Mouse (Mus musculus): ENCODE results near the gene Igdcc4.

The Igdcc4 gene

GRCm38 (mm10) chr9:65154692-65155455 is 53.6 kb downstream of the Igdcc4 start:
- no peak for DNase-seq (ENCODE audit: low read depth, low spot score)

GRCm38 (mm10) chr9:65156604-65157003 is 55.3 kb downstream of the Igdcc4 start:
- no peak for DNase-seq (ENCODE audit: low read depth, low spot score)

- no peak for DNase-seq (ENCODE audit: low read depth, low spot score)
These were observed 56.3 kb downstream of the Igdcc4 start for GRCm38 (mm10) chr9:65157631-65158030.

- no peak for DNase-seq (ENCODE audit: low read depth, low spot score)
These were observed 59.9 kb downstream of the Igdcc4 start for GRCm38 (mm10) chr9:65161188-65161587.

- no peak for DNase-seq (ENCODE audit: low read depth, low spot score)
These were observed 60.6 kb downstream of the Igdcc4 start for GRCm38 (mm10) chr9:65161881-65162280.

GRCm38 (mm10) chr9:65162711-65163639 is 61.7 kb downstream of the Igdcc4 start:
- no peak for DNase-seq (ENCODE audit: low read depth, low spot score)

- DNase-seq (ENCODE audit: low read depth, low spot score): no peak
These were observed 63.6 kb downstream of the Igdcc4 start for GRCm38 (mm10) chr9:65164870-65165269.

- no peak for DNase-seq (ENCODE audit: low read depth, low spot score)
These were observed 65.1 kb downstream of the Igdcc4 start for GRCm38 (mm10) chr9:65166386-65166785.

- no peak for DNase-seq (ENCODE audit: low read depth, low spot score)
These were observed 67.2 kb downstream of the Igdcc4 start for GRCm38 (mm10) chr9:65168534-65168933.

- no peak for DNase-seq (ENCODE audit: low read depth, low spot score)
These were observed 67.7 kb downstream of the Igdcc4 start for GRCm38 (mm10) chr9:65168952-65169351.

GRCm38 (mm10) chr9:65172654-65173053 is 71.4 kb downstream of the Igdcc4 start:
- no peak for DNase-seq (ENCODE audit: low read depth, low spot score)

- no peak for DNase-seq (ENCODE audit: low read depth, low spot score)
These were observed 74.1 kb downstream of the Igdcc4 start for GRCm38 (mm10) chr9:65175234-65175938.

GRCm38 (mm10) chr9:65175939-65176871 is 74.9 kb downstream of the Igdcc4 start:
- DNase-seq (ENCODE audit: low read depth, low spot score): no peak

GRCm38 (mm10) chr9:65177497-65177896 is 76.2 kb downstream of the Igdcc4 start:
- DNase-seq (ENCODE audit: low read depth, low spot score): no peak

GRCm38 (mm10) chr9:65177912-65178311 is 76.6 kb downstream of the Igdcc4 start:
- DNase-seq (ENCODE audit: low read depth, low spot score): no peak

GRCm38 (mm10) chr9:65178336-65179213 is 77.3 kb downstream of the Igdcc4 start:
- no peak for DNase-seq (ENCODE audit: low read depth, low spot score)

- DNase-seq (ENCODE audit: low read depth, low spot score): no peak
These were observed 78.7 kb downstream of the Igdcc4 start for GRCm38 (mm10) chr9:65179817-65180624.

Data from WW6 (cell line).